ENCODE assay signal across 8 mouse cellular contexts in the genomic region with DNA sequence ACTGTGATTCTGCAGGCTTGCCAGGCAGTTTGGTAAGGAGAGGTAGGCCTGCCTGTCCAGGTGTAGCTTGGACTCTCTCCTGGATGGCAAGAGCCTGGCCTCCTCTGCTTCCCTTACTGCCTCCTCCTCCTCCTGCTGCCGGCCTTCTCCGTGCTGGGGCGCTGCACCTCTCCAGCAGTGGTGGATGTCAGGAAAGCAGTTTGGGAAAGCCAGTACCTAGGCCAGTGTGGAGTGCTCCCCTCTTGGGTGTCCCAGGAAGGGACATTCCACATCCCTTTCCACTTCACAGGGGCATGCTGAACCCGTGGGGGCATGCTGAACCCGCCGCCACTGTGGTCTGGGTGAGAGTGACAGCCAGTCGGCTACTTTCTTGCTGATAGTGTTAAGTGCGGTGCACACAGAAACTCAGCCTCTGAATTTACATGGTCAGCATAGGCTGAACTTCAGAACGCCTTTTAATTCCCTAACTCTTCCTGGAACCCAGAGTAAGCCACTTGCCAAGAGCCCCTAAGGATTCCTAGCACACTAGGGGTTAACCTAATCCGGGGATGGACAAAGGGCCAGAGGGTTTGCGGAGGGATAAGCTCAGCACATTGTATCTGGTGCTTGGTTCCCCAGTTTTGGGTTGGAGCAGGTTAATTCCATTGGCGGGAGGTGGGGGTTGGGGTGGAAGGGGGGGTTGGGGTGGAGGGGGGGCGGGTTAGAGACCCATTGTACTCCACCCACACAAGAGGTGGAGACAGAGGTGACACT. TPM values are rescaled to one million over a fixed set of nuclear protein-coding genes. Genes with fewer than 3 reads are reported as not detected.
DNase-seq lines count a peak whose midpoint lies in the region; ATAC-seq and TF ChIP-seq lines count a peak whose summit lies in the region.

No protein-coding gene starts in this region.

- H3K27me3 ChIP-seq in kidney, adult 2 months (replicated peaks; ENCODE audit: control insufficient read depth, insufficient read depth, low read length) = no peaks in the 10 kb centered on the region
- 0 out of 2 replicates have a peak, but pooled peaks cover 4% of the 10 kb centered on the region for H3K27me3 ChIP-seq in embryonic facial prominence, embryonic 13.5 days
- H3K27me3 ChIP-seq in kidney, embryonic 16.5 days (ENCODE audit: insufficient read depth, low read length) = peaks cover 23% of the 10 kb centered on the region
- 0 out of 2 replicates have a peak, but pooled peaks cover 5% of the 10 kb centered on the region for H3K27me3 ChIP-seq in neural tube, embryonic 12.5 days (replicated peaks)

- no peak for ATAC-seq in embryonic facial prominence, embryonic 13.5 days (ENCODE audit: insufficient number of reproducible peaks, insufficient read depth, low FRiP score, low TSS enrichment, low read depth)
- no peak for ATAC-seq in kidney, embryonic 16.5 days (ENCODE audit: low FRiP score, low TSS enrichment)
- ATAC-seq in neural tube, embryonic 12.5 days (ENCODE audit: low FRiP score, low read depth) = no peak

- DNase-seq in kidney, adult 2 months = peak; percentile 49
- no peak for DNase-seq in kidney, adult 18-20 months
- no peak for DNase-seq in right cerebral cortex, postnatal 36 days (ENCODE audit: low spot score in 2 of 2)
- no peak for DNase-seq in thymus, postnatal 14 days
- no peak for DNase-seq in spleen, postnatal 36 days (ENCODE audit: low spot score in 2 of 2)

- H3K4me2 ChIP-seq in embryonic facial prominence, embryonic 13.5 days = peak overlapping the region; percentile 97
- H3K4me2 ChIP-seq in kidney, embryonic 16.5 days (replicated peaks; ENCODE audit: low read depth, low read length) = peak overlapping the region; percentile 97
- peak overlapping the region; percentile 85 for H3K4me2 ChIP-seq in neural tube, embryonic 12.5 days (replicated peaks)

- WGBS in kidney, adult 2 months = 34% methylated on average over 13 of the region's 13 CpGs
- 3% methylated on average over 13 of the region's 13 CpGs for WGBS in embryonic facial prominence, embryonic 13.5 days
- WGBS in kidney, embryonic 16.5 days = 4% methylated on average over 13 of the region's 13 CpGs
- WGBS in neural tube, embryonic 12.5 days = under 1% methylated on average over 13 of the region's 13 CpGs

- no peak for TF ChIP-seq CTCF in kidney, adult 2 months (conservative IDR thresholded peaks at IDR 0.05; ENCODE audit: insufficient read depth, insufficient read length, low read depth, low read length)

- H3K36me3 ChIP-seq in kidney, adult 2 months (ENCODE audit: control insufficient read depth, insufficient read depth, low read length) = no peaks in the 10 kb centered on the region
- 0 out of 2 replicates have a peak, but pooled peaks cover 4% of the 10 kb centered on the region for H3K36me3 ChIP-seq in embryonic facial prominence, embryonic 13.5 days
- no peaks in the 10 kb centered on the region for H3K36me3 ChIP-seq in kidney, embryonic 16.5 days (ENCODE audit: insufficient read depth, low read length)
- no peaks in the 10 kb centered on the region for H3K36me3 ChIP-seq in neural tube, embryonic 12.5 days

- no peak overlapping the region for H3K27ac ChIP-seq in kidney, adult 2 months (ENCODE audit: insufficient read depth, low read depth, low read length)
- peak overlapping the region; percentile 44; the same call in 1 of the 2 replicates for H3K27ac ChIP-seq in embryonic facial prominence, embryonic 13.5 days
- no peak overlapping the region for H3K27ac ChIP-seq in kidney, embryonic 16.5 days (ENCODE audit: low read length)
- peak overlapping the region; percentile 57 for H3K27ac ChIP-seq in neural tube, embryonic 12.5 days

- no peaks in the 10 kb centered on the region for H3K9me3 ChIP-seq in embryonic facial prominence, embryonic 13.5 days
- no peaks in the 10 kb centered on the region for H3K9me3 ChIP-seq in kidney, embryonic 16.5 days (ENCODE audit: low read length)
- H3K9me3 ChIP-seq in neural tube, embryonic 12.5 days = no peaks in the 10 kb centered on the region

- H3K4me3 ChIP-seq in kidney, adult 2 months (ENCODE audit: insufficient read depth, low read depth, low read length) = peak overlapping the region; percentile 78
- H3K4me3 ChIP-seq in embryonic facial prominence, embryonic 13.5 days = peak overlapping the region; percentile 88
- peak overlapping the region; percentile 79 for H3K4me3 ChIP-seq in kidney, embryonic 16.5 days (ENCODE audit: low read length)
- H3K4me3 ChIP-seq in neural tube, embryonic 12.5 days = peak overlapping the region; percentile 98

- peak overlapping the region; percentile 94 for H3K9ac ChIP-seq in embryonic facial prominence, embryonic 13.5 days
- H3K9ac ChIP-seq in kidney, embryonic 16.5 days (replicated peaks; ENCODE audit: low read length) = peak overlapping the region; percentile 86
- H3K9ac ChIP-seq in neural tube, embryonic 12.5 days = peak overlapping the region; percentile 97

- TF ChIP-seq POLR2A in kidney, adult 2 months (IDR thresholded peaks at IDR 0.05; ENCODE audit: low read depth, low read length) = no peak

- no peaks in the 10 kb centered on the region; the same call in 1 of the 2 replicates for H3K4me1 ChIP-seq in kidney, adult 2 months (ENCODE audit: control insufficient read depth, insufficient read depth, low read length)
- H3K4me1 ChIP-seq in embryonic facial prominence, embryonic 13.5 days = peaks cover 48% of the 10 kb centered on the region
- peaks cover 34% of the 10 kb centered on the region for H3K4me1 ChIP-seq in kidney, embryonic 16.5 days (ENCODE audit: insufficient read depth, low read length)
- H3K4me1 ChIP-seq in neural tube, embryonic 12.5 days = peaks cover 71% of the 10 kb centered on the region

RNA-seq across cellular contexts. Expression of gene Nectin1, which starts 2.3 kb away (rescaled TPM):
- polyA plus RNA-seq in kidney, adult 2 months (2012; rRNA removed) = 26.5 and 27.6 TPM in 2 replicates
- 7.4 and 9.2 TPM in 2 replicates for polyA plus RNA-seq in embryonic facial prominence, embryonic 13.5 days (2015; fragmentation: Nextera tagmentation; extraction: Ambion mirVana)
- polyA plus RNA-seq in kidney, embryonic 16.5 days (2015; fragmentation: Nextera tagmentation; extraction: Ambion mirVana) = 4.3 and 4.7 TPM in 2 replicates
- 15.2 and 15.5 TPM in 2 replicates for polyA plus RNA-seq in neural tube, embryonic 12.5 days (2016; fragmentation: Nextera tagmentation; extraction: Ambion mirVana)

Comparison
In these comparisons a context has a peak if more than half of its experiments do, and no peak if none do; other contexts are left out.
1. H3K27ac ChIP-seq: peak in embryonic facial prominence, embryonic 13.5 days (single experiment) and neural tube, embryonic 12.5 days (single experiment); none in kidney, adult 2 months (single experiment) and kidney, embryonic 16.5 days (single experiment).
2. Peak in every context shown above with its lines, with median percentiles within 50 percentile points of each other: H3K4me3 ChIP-seq, H3K4me2 ChIP-seq and H3K9ac ChIP-seq.